ENCODE assay signal across 11 mouse cellular contexts in genomic region chr6:91147152-91147770, GRCm38 (mm10). TPM values are rescaled to one million over a fixed set of nuclear protein-coding genes. Genes with fewer than 3 reads are reported as not detected.
A peak's percentile ranks its signal among the peaks of the same experiment; 100 is the strongest.
DNase-seq lines count a peak whose midpoint lies in the region; ATAC-seq and TF ChIP-seq lines count a peak whose summit lies in the region.
"Had no signal": no experiment of that assay in that cellular context is flagged by ENCODE, and none has a peak within 500 bp of the region (broad histone marks: within the 10 kb centered on the region; RNA-seq: fewer than 3 reads in every experiment).

No protein-coding gene starts in this region.

- no peaks in the 10 kb centered on the region for H3K27me3 ChIP-seq in kidney, embryonic 16.5 days (ENCODE audit: insufficient read depth, low read length)
- H3K27me3 ChIP-seq in hindbrain, embryonic 12.5 days = no peaks in the 10 kb centered on the region
- H3K27me3 ChIP-seq in liver, postnatal 0 days (ENCODE audit: insufficient read depth, low read length) = no peaks in the 10 kb centered on the region
- H3K27me3 ChIP-seq in heart, embryonic 11.5 days (ENCODE audit: control insufficient read depth, insufficient read depth, low read length) = no peaks in the 10 kb centered on the region

- no peaks in the 10 kb centered on the region for H3K36me3 ChIP-seq in kidney, embryonic 16.5 days (ENCODE audit: insufficient read depth, low read length)
- no peaks in the 10 kb centered on the region for H3K36me3 ChIP-seq in hindbrain, embryonic 12.5 days
- H3K36me3 ChIP-seq in liver, postnatal 0 days (replicated peaks; ENCODE audit: insufficient read depth, low read length) = no peaks in the 10 kb centered on the region
- no peaks in the 10 kb centered on the region for H3K36me3 ChIP-seq in heart, embryonic 11.5 days (ENCODE audit: control insufficient read depth, insufficient read depth, low read length)

- H3K4me3 ChIP-seq in kidney, embryonic 16.5 days (ENCODE audit: low read length) = no peak overlapping the region
- H3K4me3 ChIP-seq in hindbrain, embryonic 12.5 days = no peak overlapping the region
- no peak overlapping the region for H3K4me3 ChIP-seq in olfactory bulb, adult 2 months (ENCODE audit: insufficient read depth, low read depth, low read length)
- no peak overlapping the region for H3K4me3 ChIP-seq in liver, postnatal 0 days (ENCODE audit: low read depth, low read length)
- H3K4me3 ChIP-seq in heart, embryonic 11.5 days (ENCODE audit: low read depth, low read length) = no peak overlapping the region
- H3K4me3 ChIP-seq: erythroblast, embryonic 14.5 days had no signal

- TF ChIP-seq POLR2A in olfactory bulb, adult 2 months (IDR thresholded peaks at IDR 0.05; ENCODE audit: insufficient read depth, low read depth, low read length) = no peak

- no peak overlapping the region for H3K9ac ChIP-seq in kidney, embryonic 16.5 days (replicated peaks; ENCODE audit: low read length)
- no peak overlapping the region for H3K9ac ChIP-seq in hindbrain, embryonic 12.5 days
- H3K9ac ChIP-seq in liver, postnatal 0 days (replicated peaks) = no peak overlapping the region
- H3K9ac ChIP-seq in heart, embryonic 11.5 days (ENCODE audit: low read depth, low read length) = no peak overlapping the region
- H3K9ac ChIP-seq: lung, embryonic 14.5 days had no signal

- no peak for TF ChIP-seq CTCF in olfactory bulb, adult 2 months (IDR thresholded peaks at IDR 0.05; ENCODE audit: insufficient read depth, low read depth, low read length)
- no peak for TF ChIP-seq CTCF in liver, postnatal 0 days (IDR thresholded peaks at IDR 0.05; ENCODE audit: low read depth)

- no peak for ATAC-seq in kidney, embryonic 16.5 days (ENCODE audit: low FRiP score, low TSS enrichment)
- ATAC-seq in hindbrain, embryonic 12.5 days (ENCODE audit: low FRiP score) = peak; percentile 93
- ATAC-seq in liver, postnatal 0 days = no peak
- no peak for ATAC-seq in heart, embryonic 11.5 days (replicated peaks; ENCODE audit: insufficient number of reproducible peaks, low FRiP score, low TSS enrichment)

- H3K9me3 ChIP-seq in kidney, embryonic 16.5 days (ENCODE audit: low read length) = no peaks in the 10 kb centered on the region
- H3K9me3 ChIP-seq in hindbrain, embryonic 12.5 days (replicated peaks) = no peaks in the 10 kb centered on the region
- H3K9me3 ChIP-seq in liver, postnatal 0 days (ENCODE audit: low read length) = no peaks in the 10 kb centered on the region
- H3K9me3 ChIP-seq in heart, embryonic 11.5 days (replicated peaks; ENCODE audit: control insufficient read depth, low read length) = no peaks in the 10 kb centered on the region

- WGBS in kidney, embryonic 16.5 days = 77% methylated on average over 2 of the region's 2 CpGs
- 80% methylated on average over 2 of the region's 2 CpGs for WGBS in hindbrain, embryonic 12.5 days
- WGBS in olfactory bulb, adult 2 months = 61% methylated on average over 2 of the region's 2 CpGs
- WGBS in liver, postnatal 0 days (ENCODE audit: insufficient replicate concordance) = 82% methylated on average over 2 of the region's 2 CpGs
- 88% methylated on average over 2 of the region's 2 CpGs for WGBS in heart, embryonic 11.5 days (ENCODE audit: insufficient replicate concordance)

- peak overlapping the region; percentile 59 for H3K27ac ChIP-seq in kidney, embryonic 16.5 days (ENCODE audit: low read length)
- peak overlapping the region; percentile 88 for H3K27ac ChIP-seq in hindbrain, embryonic 12.5 days
- peak overlapping the region; percentile 88 for H3K27ac ChIP-seq in olfactory bulb, adult 2 months (ENCODE audit: insufficient read depth, low read depth, low read length)
- no peak overlapping the region for H3K27ac ChIP-seq in liver, postnatal 0 days (ENCODE audit: low read depth)
- H3K27ac ChIP-seq in heart, embryonic 11.5 days (ENCODE audit: low read depth, low read length) = no peak overlapping the region

- no peak for DNase-seq in kidney, postnatal 10 days
- peak; percentile 63 to 66 for DNase-seq in cerebellum, postnatal 36 days
- no peak for DNase-seq in liver, postnatal 0 days
- DNase-seq in right cerebral cortex, adult 18-20 months = no peak
- DNase-seq: heart, postnatal 10 days; lung, embryonic 14.5 days had no signal

- H3K4me2 ChIP-seq in kidney, embryonic 16.5 days (replicated peaks; ENCODE audit: low read depth, low read length) = no peak overlapping the region
- 0 out of 2 replicates have a peak overlapping the region, but pooled peaks have one; percentile 6 for H3K4me2 ChIP-seq in hindbrain, embryonic 12.5 days (replicated peaks)
- no peak overlapping the region for H3K4me2 ChIP-seq in liver, postnatal 0 days (ENCODE audit: low read depth, low read length)
- H3K4me2 ChIP-seq in heart, embryonic 11.5 days = no peak overlapping the region
- H3K4me2 ChIP-seq: lung, embryonic 14.5 days had no signal

- no peak for TF ChIP-seq EP300 in liver, postnatal 0 days (IDR thresholded peaks at IDR 0.05; ENCODE audit: low read depth)

- peaks cover 23% of the 10 kb centered on the region; the same call in 1 of the 2 replicates for H3K4me1 ChIP-seq in kidney, embryonic 16.5 days (ENCODE audit: insufficient read depth, low read length)
- H3K4me1 ChIP-seq in hindbrain, embryonic 12.5 days = peaks cover 22% of the 10 kb centered on the region
- H3K4me1 ChIP-seq in olfactory bulb, adult 2 months (ENCODE audit: control insufficient read depth, insufficient read depth, low read length) = peaks cover 15% of the 10 kb centered on the region
- peaks cover 13% of the 10 kb centered on the region; the same call in 1 of the 2 replicates for H3K4me1 ChIP-seq in liver, postnatal 0 days (ENCODE audit: insufficient read depth)
- H3K4me1 ChIP-seq in heart, embryonic 11.5 days (ENCODE audit: control insufficient read depth, insufficient read depth, low read length) = no peaks in the 10 kb centered on the region

RNA-seq across cellular contexts. Expression of gene Hdac11, which starts 9.2 kb away (rescaled TPM):
- polyA plus RNA-seq in kidney, embryonic 16.5 days (2015; fragmentation: Nextera tagmentation; extraction: Ambion mirVana) = 15.5 and 15.7 TPM in 2 replicates
- 18.8 and 23.2 TPM in 2 replicates for polyA plus RNA-seq in hindbrain, embryonic 12.5 days (2016; fragmentation: Nextera tagmentation; extraction: Ambion mirVana)
- not detected in 2 replicates for polyA plus RNA-seq in olfactory bulb, adult 2 months (2012; ENCODE audit: insufficient read depth, insufficient read length, low replicate concordance, missing spikeins)
- polyA plus RNA-seq in liver, postnatal 0 days (2015; fragmentation: Nextera tagmentation; extraction: Ambion mirVana) = 3.4 and 4.6 TPM in 2 replicates
- polyA plus RNA-seq in heart, embryonic 11.5 days (2014; fragmentation: Nextera tagmentation; extraction: Ambion mirVana) = 7.9 TPM in 2 replicates

RNA-seq across cellular contexts. Expression of gene Nup210, which starts 30.6 kb away (rescaled TPM):
- polyA plus RNA-seq in kidney, embryonic 16.5 days (2015; fragmentation: Nextera tagmentation; extraction: Ambion mirVana) = 26.4 and 29.4 TPM in 2 replicates
- 19.1 and 19.8 TPM in 2 replicates for polyA plus RNA-seq in hindbrain, embryonic 12.5 days (2016; fragmentation: Nextera tagmentation; extraction: Ambion mirVana)
- not detected in 2 replicates for polyA plus RNA-seq in olfactory bulb, adult 2 months (2012; ENCODE audit: insufficient read depth, insufficient read length, low replicate concordance, missing spikeins)
- polyA plus RNA-seq in liver, postnatal 0 days (2015; fragmentation: Nextera tagmentation; extraction: Ambion mirVana) = 8.5 and 11.8 TPM in 2 replicates
- polyA plus RNA-seq in heart, embryonic 11.5 days (2014; fragmentation: Nextera tagmentation; extraction: Ambion mirVana) = 5.1 and 5.6 TPM in 2 replicates

Comparison
In these comparisons a context has a peak if more than half of its experiments do, and no peak if none do; other contexts are left out.
1. H3K27ac ChIP-seq: peak in kidney, embryonic 16.5 days (single experiment), hindbrain, embryonic 12.5 days (single experiment) and olfactory bulb, adult 2 months (single experiment); none in liver, postnatal 0 days (single experiment) and heart, embryonic 11.5 days (single experiment).
2. DNase-seq: peak in cerebellum, postnatal 36 days (2 of 2); none in kidney, postnatal 10 days (single experiment), liver, postnatal 0 days (single experiment) and right cerebral cortex, adult 18-20 months (single experiment).